In the genomic region with DNA sequence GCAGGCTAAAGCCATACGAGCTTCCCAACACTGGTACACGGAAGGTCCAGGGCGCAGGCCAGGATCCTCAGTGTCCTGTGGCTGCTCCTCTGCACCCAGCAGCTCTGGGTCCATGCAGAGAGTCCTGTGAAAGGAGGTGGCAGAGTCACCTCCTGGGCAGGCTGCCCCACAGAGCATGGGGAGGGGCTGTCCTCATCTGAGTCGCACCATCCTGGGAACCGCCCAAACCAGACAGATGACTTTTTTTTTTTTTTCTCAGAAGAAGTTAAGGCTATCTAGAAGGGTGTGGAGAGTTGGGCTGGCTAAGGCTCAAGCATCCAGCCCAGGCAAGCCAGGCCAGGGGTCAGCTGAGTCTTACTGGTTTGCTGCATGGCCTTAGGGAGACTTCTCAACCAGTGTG, we compare ENCODE assay signal across 16 mouse cellular contexts. TPM values are rescaled to one million over a fixed set of nuclear protein-coding genes. Genes with fewer than 3 reads are reported as not detected.
DNase-seq lines count a peak whose midpoint lies in the region; ATAC-seq and TF ChIP-seq lines count a peak whose summit lies in the region.
"Had no signal": no experiment of that assay in that cellular context is flagged by ENCODE, and none has a peak within 500 bp of the region (broad histone marks: within the 10 kb centered on the region; RNA-seq: fewer than 3 reads in every experiment).

No protein-coding gene starts in this region.

- peaks cover 7% of the 10 kb centered on the region; the same call in 1 of the 2 replicates for H3K27me3 ChIP-seq in forebrain, embryonic 10.5 days (ENCODE audit: poor library complexity, severe bottlenecking)
- no peaks in the 10 kb centered on the region for H3K27me3 ChIP-seq in forebrain, postnatal 0 days (ENCODE audit: insufficient read depth, low read length)
- no peaks in the 10 kb centered on the region for H3K27me3 ChIP-seq in kidney, postnatal 0 days (ENCODE audit: insufficient read depth, low read length)
- no peaks in the 10 kb centered on the region for H3K27me3 ChIP-seq in intestine, embryonic 15.5 days (replicated peaks)
- H3K27me3 ChIP-seq: Patski had no signal

- 86% methylated on average over 5 of the region's 5 CpGs for WGBS in forebrain, embryonic 10.5 days
- WGBS in forebrain, postnatal 0 days = 78% methylated on average over 5 of the region's 5 CpGs
- 78% methylated on average over 5 of the region's 5 CpGs for WGBS in kidney, postnatal 0 days
- 68% methylated on average over 5 of the region's 5 CpGs for WGBS in intestine, embryonic 15.5 days

- H3K27ac ChIP-seq in forebrain, embryonic 10.5 days = peak overlapping the region; percentile 4; the same call in 1 of the 2 replicates
- no peak overlapping the region for H3K27ac ChIP-seq in forebrain, postnatal 0 days (ENCODE audit: low read depth, low read length)
- no peak overlapping the region for H3K27ac ChIP-seq in kidney, postnatal 0 days
- H3K27ac ChIP-seq in intestine, embryonic 15.5 days = no peak overlapping the region
- H3K27ac ChIP-seq: liver, embryonic 12.5 days had no signal

- no peak for DNase-seq in forebrain, embryonic 10.5 days (ENCODE audit: extremely low spot score, low spot score)
- no peak for DNase-seq in forebrain, postnatal 0 days
- no peak for DNase-seq in kidney, postnatal 0 days (ENCODE audit: low spot score)
- no peak for DNase-seq in kidney, adult 11 months
- peak; percentile 39 for DNase-seq in skeletal muscle tissue, adult 2 months (ENCODE audit: low read depth, low spot score)
- no peak for DNase-seq in frontal cortex, postnatal 10 days (ENCODE audit: low spot score in 2 of 2)
- DNase-seq: cerebellum, adult 11 months; kidney, postnatal 25 days; midbrain, embryonic 14.5 days; right cerebral cortex, adult 18-20 months had no signal

- H3K4me1 ChIP-seq in forebrain, embryonic 10.5 days = peaks cover 23% of the 10 kb centered on the region
- H3K4me1 ChIP-seq in forebrain, postnatal 0 days (ENCODE audit: insufficient read depth) = 0 out of 2 replicates have a peak, but pooled peaks cover 6% of the 10 kb centered on the region
- H3K4me1 ChIP-seq in kidney, postnatal 0 days (replicated peaks; ENCODE audit: insufficient read depth, low read length) = no peaks in the 10 kb centered on the region
- peaks cover 10% of the 10 kb centered on the region for H3K4me1 ChIP-seq in intestine, embryonic 15.5 days (replicated peaks)
- H3K4me1 ChIP-seq: liver, embryonic 12.5 days had no signal

- TF ChIP-seq CTCF in forebrain, postnatal 0 days (IDR thresholded peaks at IDR 0.05; ENCODE audit: low read depth) = no peak
- TF ChIP-seq CTCF in kidney, postnatal 0 days (IDR thresholded peaks at IDR 0.05; ENCODE audit: low read depth) = no peak

- no peak overlapping the region for H3K4me3 ChIP-seq in forebrain, embryonic 10.5 days
- H3K4me3 ChIP-seq in forebrain, postnatal 0 days (ENCODE audit: low read depth, low read length) = no peak overlapping the region
- no peak overlapping the region for H3K4me3 ChIP-seq in kidney, postnatal 0 days (replicated peaks; ENCODE audit: low read depth, low read length)
- no peak overlapping the region for H3K4me3 ChIP-seq in intestine, embryonic 15.5 days (replicated peaks)
- H3K4me3 ChIP-seq: liver, embryonic 12.5 days had no signal

- H3K36me3 ChIP-seq in forebrain, embryonic 10.5 days (replicated peaks) = no peaks in the 10 kb centered on the region
- H3K36me3 ChIP-seq in forebrain, postnatal 0 days (ENCODE audit: insufficient read depth) = no peaks in the 10 kb centered on the region
- H3K36me3 ChIP-seq in kidney, postnatal 0 days (ENCODE audit: insufficient read depth, low read length) = no peaks in the 10 kb centered on the region
- no peaks in the 10 kb centered on the region for H3K36me3 ChIP-seq in intestine, embryonic 15.5 days
- H3K36me3 ChIP-seq: liver, embryonic 12.5 days had no signal

- H3K9me3 ChIP-seq in forebrain, embryonic 10.5 days = no peaks in the 10 kb centered on the region
- H3K9me3 ChIP-seq in forebrain, postnatal 0 days (ENCODE audit: low read length) = no peaks in the 10 kb centered on the region
- no peaks in the 10 kb centered on the region for H3K9me3 ChIP-seq in kidney, postnatal 0 days (replicated peaks; ENCODE audit: low read length)
- no peaks in the 10 kb centered on the region for H3K9me3 ChIP-seq in intestine, embryonic 15.5 days
- H3K9me3 ChIP-seq: liver, embryonic 12.5 days had no signal

- H3K4me2 ChIP-seq in forebrain, postnatal 0 days (ENCODE audit: low read depth) = no peak overlapping the region
- no peak overlapping the region for H3K4me2 ChIP-seq in kidney, postnatal 0 days (ENCODE audit: low read length)
- no peak overlapping the region for H3K4me2 ChIP-seq in intestine, embryonic 15.5 days (replicated peaks)
- H3K4me2 ChIP-seq: liver, embryonic 12.5 days had no signal

- no peak overlapping the region for H3K9ac ChIP-seq in forebrain, postnatal 0 days
- no peak overlapping the region for H3K9ac ChIP-seq in kidney, postnatal 0 days (ENCODE audit: low read depth, low read length)
- no peak overlapping the region for H3K9ac ChIP-seq in intestine, embryonic 15.5 days
- H3K9ac ChIP-seq: liver, embryonic 12.5 days had no signal

- no peak for ATAC-seq in forebrain, postnatal 0 days
- 0 out of 2 replicates have a peak, but pooled peaks have one; percentile 17 for ATAC-seq in kidney, postnatal 0 days (replicated peaks; ENCODE audit: low FRiP score, low read depth)
- ATAC-seq in intestine, embryonic 15.5 days = peak; percentile 52
- no peak for ATAC-seq in monocyte, adult 5-6 weeks (replicated peaks; ENCODE audit: insufficient number of reproducible peaks, low FRiP score, low TSS enrichment, poor library complexity, severe bottlenecking)
- ATAC-seq: inflammation-experienced regulatory T-cells, adult 6 months; liver, embryonic 12.5 days; Patski had no signal

RNA-seq across cellular contexts. Expression of a gene that starts 18.9 kb away (rescaled TPM):
- polyA plus RNA-seq in forebrain, embryonic 10.5 days (2016; fragmentation: Nextera tagmentation; extraction: Ambion mirVana) = 0.49 and 0.77 TPM in 2 replicates
- total RNA-seq in forebrain, postnatal 0 days (2014; rRNA removed) = 0.31 and 0.48 TPM in 2 replicates
- polyA plus RNA-seq in forebrain, postnatal 0 days (2015; fragmentation: Nextera tagmentation; extraction: Ambion mirVana) = 1.6 and 1.9 TPM in 2 replicates
- 11.2 and 12.3 TPM in 2 replicates for polyA plus RNA-seq in kidney, postnatal 0 days (2015; fragmentation: Nextera tagmentation; extraction: Ambion mirVana)
- polyA plus RNA-seq in intestine, embryonic 15.5 days (2015; fragmentation: Nextera tagmentation; extraction: Ambion mirVana) = 18.3 and 19.0 TPM in 2 replicates
- total RNA-seq in monocyte, adult 5-6 weeks (2017) = 20.6 to 37.7 TPM (median 29.0 TPM) in 3 replicates
- total RNA-seq: hematopoietic stem cell, adult 5-6 weeks had no signal

RNA-seq across cellular contexts. Expression of a gene that starts 22.5 kb away (rescaled TPM):
- 4.7 and 5.2 TPM in 2 replicates for polyA plus RNA-seq in forebrain, embryonic 10.5 days (2016; fragmentation: Nextera tagmentation; extraction: Ambion mirVana)
- total RNA-seq in forebrain, postnatal 0 days (2014; rRNA removed) = 3.5 and 3.8 TPM in 2 replicates
- polyA plus RNA-seq in forebrain, postnatal 0 days (2015; fragmentation: Nextera tagmentation; extraction: Ambion mirVana) = 2.0 and 2.5 TPM in 2 replicates
- 2.7 and 3.0 TPM in 2 replicates for polyA plus RNA-seq in kidney, postnatal 0 days (2015; fragmentation: Nextera tagmentation; extraction: Ambion mirVana)
- 4.6 and 5.4 TPM in 2 replicates for polyA plus RNA-seq in intestine, embryonic 15.5 days (2015; fragmentation: Nextera tagmentation; extraction: Ambion mirVana)
- total RNA-seq in monocyte, adult 5-6 weeks (2017) = not detected in 3 replicates

RNA-seq across cellular contexts. Expression of a gene that starts 55.8 kb away (rescaled TPM):
- polyA plus RNA-seq in forebrain, embryonic 10.5 days (2016; fragmentation: Nextera tagmentation; extraction: Ambion mirVana) = 21.1 and 21.8 TPM in 2 replicates
- 72.6 and 73.1 TPM in 2 replicates for total RNA-seq in forebrain, postnatal 0 days (2014; rRNA removed)
- polyA plus RNA-seq in forebrain, postnatal 0 days (2015; fragmentation: Nextera tagmentation; extraction: Ambion mirVana) = 23.6 and 31.0 TPM in 2 replicates
- 13.8 and 15.2 TPM in 2 replicates for polyA plus RNA-seq in kidney, postnatal 0 days (2015; fragmentation: Nextera tagmentation; extraction: Ambion mirVana)
- 16.0 and 16.8 TPM in 2 replicates for polyA plus RNA-seq in intestine, embryonic 15.5 days (2015; fragmentation: Nextera tagmentation; extraction: Ambion mirVana)
- total RNA-seq in monocyte, adult 5-6 weeks (2017) = 5.8 to 10.2 TPM (median 5.9 TPM) in 3 replicates

RNA-seq across cellular contexts. Expression of a gene that starts 56.4 kb away (rescaled TPM):
- polyA plus RNA-seq in forebrain, embryonic 10.5 days (2016; fragmentation: Nextera tagmentation; extraction: Ambion mirVana) = 10.3 and 11.4 TPM in 2 replicates
- 0.85 and 1.2 TPM in 2 replicates for total RNA-seq in forebrain, postnatal 0 days (2014; rRNA removed)
- polyA plus RNA-seq in forebrain, postnatal 0 days (2015; fragmentation: Nextera tagmentation; extraction: Ambion mirVana) = 0.84 and 1.4 TPM in 2 replicates
- polyA plus RNA-seq in kidney, postnatal 0 days (2015; fragmentation: Nextera tagmentation; extraction: Ambion mirVana) = 3.2 and 3.8 TPM in 2 replicates
- polyA plus RNA-seq in intestine, embryonic 15.5 days (2015; fragmentation: Nextera tagmentation; extraction: Ambion mirVana) = 8.1 and 9.8 TPM in 2 replicates
- 18.1 to 19.7 TPM (median 18.4 TPM) in 3 replicates for total RNA-seq in monocyte, adult 5-6 weeks (2017)

Comparison
In these comparisons a context has a peak if more than half of its experiments do, and no peak if none do; other contexts are left out.
1. ATAC-seq: peak in kidney, postnatal 0 days (single experiment) and intestine, embryonic 15.5 days (single experiment); none in forebrain, postnatal 0 days (single experiment) and monocyte, adult 5-6 weeks (single experiment).